Mouse (Mus musculus) embryonic facial prominence, embryonic 12.5 days (tissue): ENCODE results near the gene Specc1. TPM values are rescaled to one million over a fixed set of nuclear protein-coding genes. Genes with fewer than 3 reads are reported as not detected.

Experiments used
- ATAC-seq: fragments of 200-750 bp; cut with Nextera tagmentation; 2 replicates; pipeline ENCODE4 v1.8.0; 2017; ENCODE audit not compliant: insufficient number of reproducible peaks, insufficient read depth, low FRiP score, low TSS enrichment
- H3K27ac ChIP-seq: fragments of 300-500 bp; sonication (generic); 2 replicates; pipeline ENCODE4 v1.5.1; 2016; ENCODE audit warnings: mild to moderate bottlenecking
- H3K27me3 ChIP-seq: fragments of 300-500 bp; sonication (generic); 2 replicates; pipeline ENCODE4 v1.6.1; 2016; ENCODE audit warnings: mild to moderate bottlenecking, moderate library complexity
- H3K36me3 ChIP-seq: fragments of 300-500 bp; sonication (generic); 2 replicates; pipeline ENCODE4 v1.6.1; 2016; ENCODE audit warnings: mild to moderate bottlenecking
- H3K4me1 ChIP-seq: fragments of 300-500 bp; sonication (generic); 2 replicates; pipeline ENCODE4 v1.6.1; 2016
- H3K4me2 ChIP-seq: fragments of 300-500 bp; sonication (generic); replicated peaks from 2 replicates; pipeline ENCODE4 v1.6.1; 2016; ENCODE audit warnings: mild to moderate bottlenecking, moderate library complexity
- H3K4me3 ChIP-seq: fragments of 300-500 bp; sonication (generic); 2 replicates; pipeline ENCODE4 v1.5.1; 2016; ENCODE audit warnings: mild to moderate bottlenecking
- H3K9ac ChIP-seq: fragments of 300-500 bp; sonication (generic); 2 replicates; pipeline ENCODE4 v1.6.1; 2016; ENCODE audit warnings: mild to moderate bottlenecking, moderate library complexity
- H3K9me3 ChIP-seq: fragments of 300-500 bp; sonication (generic); 2 replicates; pipeline ENCODE4 v1.6.1; 2016; ENCODE audit warnings: mild to moderate bottlenecking, moderate library complexity
- WGBS: fragments of 180-500 bp; shearing (Covaris S2); methylation state at CpG from one replicate; pipeline ENCODE4 v1.1.7; 2016; 5-methylcytosine and 5-hydroxymethylcytosine counted together
- polyA plus RNA-seq: library from polyadenylated mRNA; unstranded; fragments of >200 nt; fragmentation: Nextera tagmentation; extraction: Ambion mirVana; gene quantifications from 2 replicates; pipeline ENCODE4 v1.2.1, GENCODE M21; 2016

Gene Specc1
- polyA plus RNA-seq, 1 experiment from 2014 or later: 16.8 TPM

DNA sequence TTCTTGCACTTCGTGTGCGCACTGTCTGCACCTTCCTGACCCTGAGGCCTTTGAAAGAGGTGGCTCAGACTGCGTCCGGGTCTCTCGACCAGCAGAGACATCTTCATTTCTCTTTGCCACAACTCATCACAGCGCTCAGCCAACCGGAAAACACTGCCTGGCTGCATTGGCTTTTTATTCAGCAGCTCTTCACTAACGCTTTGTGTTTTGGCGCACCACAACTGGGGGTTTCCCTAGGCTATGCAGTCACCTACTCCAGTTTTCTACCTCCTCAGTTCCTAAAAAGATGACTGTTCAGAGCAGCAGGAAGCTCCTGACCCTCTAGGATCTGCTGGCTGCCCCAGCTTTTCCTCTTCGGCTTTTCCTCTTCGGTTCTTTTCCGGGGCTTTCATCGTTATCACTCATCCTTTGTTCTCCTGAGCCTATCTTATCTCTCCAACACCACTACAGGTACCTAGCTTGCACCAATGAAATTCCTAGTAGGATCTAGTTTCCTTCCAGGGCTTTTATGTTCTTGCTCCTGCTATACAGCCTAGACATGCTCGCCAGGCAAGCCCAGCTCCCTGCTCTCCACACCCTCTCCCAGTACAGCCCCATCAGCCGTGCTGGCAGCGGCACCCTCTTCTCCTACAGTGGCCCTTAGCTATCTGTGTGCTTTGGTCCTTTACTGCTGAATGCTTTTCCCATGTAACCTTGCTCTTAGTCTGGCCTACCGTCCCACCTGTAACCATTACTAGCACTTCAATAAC lies 310.1 kb downstream of the Specc1 start:
- H3K36me3 ChIP-seq: peaks cover 4% of the 10 kb centered on the region; the same call in 1 of the 2 replicates

DNA sequence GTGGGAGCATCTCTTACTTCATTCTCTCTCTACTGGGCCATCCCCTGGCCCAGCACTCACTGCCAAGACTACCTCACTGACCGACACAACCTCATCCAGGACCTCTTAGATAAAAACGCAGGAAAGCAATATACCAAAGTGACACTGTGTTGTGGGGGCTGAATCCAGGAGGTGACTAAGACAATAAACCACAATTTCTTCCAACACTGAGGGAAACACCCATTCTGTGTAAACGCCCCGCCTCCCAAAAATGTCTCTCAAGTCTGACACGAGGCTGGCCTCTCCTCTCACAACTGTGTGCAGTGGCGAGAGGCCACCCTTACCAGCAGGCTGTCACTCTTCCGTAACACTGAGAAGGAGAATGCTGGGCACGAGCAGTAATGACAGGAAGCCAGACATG lies 311.8 kb downstream of the Specc1 start:
- no peak overlapping the region for H3K9ac ChIP-seq
- no peaks in the 10 kb centered on the region for H3K27me3 ChIP-seq
- no peak overlapping the region for H3K4me3 ChIP-seq
- no peak overlapping the region for H3K27ac ChIP-seq
- no peak for ATAC-seq
- no peaks in the 10 kb centered on the region for H3K9me3 ChIP-seq
- peaks cover 4% of the 10 kb centered on the region; the same call in 1 of the 2 replicates for H3K36me3 ChIP-seq
- no peak overlapping the region for H3K4me2 ChIP-seq
- H3K4me1 ChIP-seq: peaks cover 10% of the 10 kb centered on the region; the same call in 1 of the 2 replicates
- WGBS: 70% methylated on average over 8 of the region's 8 CpGs

More for the DNA sequence above, 310.1 kb downstream of the Specc1 start:
- H3K4me3 ChIP-seq: no peak overlapping the region
- no peaks in the 10 kb centered on the region for H3K9me3 ChIP-seq
- no peak overlapping the region for H3K4me2 ChIP-seq
- H3K9ac ChIP-seq: no peak overlapping the region
- no peaks in the 10 kb centered on the region for H3K27me3 ChIP-seq
- H3K4me1 ChIP-seq: peaks cover 10% of the 10 kb centered on the region; the same call in 1 of the 2 replicates
- 68% methylated on average over 17 of the region's 17 CpGs for WGBS
- no peak for ATAC-seq
- no peak overlapping the region for H3K27ac ChIP-seq

DNA sequence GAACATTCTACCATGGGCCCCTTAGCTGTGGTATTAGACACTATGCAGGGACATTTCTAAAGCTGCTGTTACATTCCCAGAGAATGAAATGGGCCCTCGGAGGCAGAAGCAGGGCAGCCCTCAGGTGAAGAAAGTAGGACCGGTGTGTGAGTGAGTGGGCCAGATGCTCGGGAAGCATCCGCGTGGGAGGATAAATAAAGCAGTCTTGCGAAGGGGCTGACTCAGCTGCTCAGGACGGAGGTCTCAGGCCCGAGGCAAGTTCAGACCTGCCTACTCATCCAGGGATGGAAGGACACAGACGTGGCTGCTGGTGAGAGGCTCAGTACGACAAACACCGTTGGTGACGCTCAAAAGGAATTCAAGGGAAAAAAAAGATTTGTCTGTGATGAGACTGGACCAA lies 312.5 kb downstream of the Specc1 start:
- Histone ChIP-seq H3K27me3 (no peaks in the 10 kb centered on the region), H3K9ac (no peak overlapping the region), H3K4me1 (peaks cover 10% of the 10 kb centered on the region; the same call in 1 of the 2 replicates), H3K27ac (no peak overlapping the region), H3K36me3 (peaks cover 4% of the 10 kb centered on the region; the same call in 1 of the 2 replicates), H3K9me3 (no peaks in the 10 kb centered on the region), H3K4me3 (no peak overlapping the region), H3K4me2 (no peak overlapping the region)
- 59% methylated on average over 12 of the region's 12 CpGs for WGBS
- ATAC-seq: no peak

DNA sequence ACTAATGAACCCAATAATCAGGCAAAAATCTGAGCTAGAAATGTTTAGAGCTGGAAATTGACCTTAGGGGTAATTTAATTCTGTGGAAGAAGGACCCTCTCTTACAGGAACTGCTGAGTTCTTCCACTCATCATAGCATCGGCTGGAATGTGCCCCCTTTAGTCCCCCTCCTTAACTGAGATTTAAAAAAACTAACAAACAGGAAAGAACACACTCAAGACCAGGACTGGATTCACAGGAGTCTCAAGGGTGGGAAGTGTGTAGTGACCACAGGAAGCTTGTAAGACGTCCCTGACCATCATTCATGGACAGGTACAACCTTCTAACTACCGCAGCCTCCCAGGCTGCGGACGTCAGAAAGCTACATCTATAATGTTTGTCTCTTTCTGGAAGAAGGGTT lies 314.3 kb downstream of the Specc1 start:
- H3K4me3 ChIP-seq: no peak overlapping the region
- H3K4me1 ChIP-seq: peaks cover 10% of the 10 kb centered on the region; the same call in 1 of the 2 replicates
- 0 out of 2 replicates have a peak, but pooled peaks cover 4% of the 10 kb centered on the region for H3K36me3 ChIP-seq
- no peak overlapping the region for H3K27ac ChIP-seq
- WGBS: 44% methylated on average over 5 of the region's 5 CpGs
- H3K9ac ChIP-seq: no peak overlapping the region
- no peak overlapping the region for H3K4me2 ChIP-seq
- H3K27me3 ChIP-seq: no peaks in the 10 kb centered on the region
- no peak for ATAC-seq
- no peaks in the 10 kb centered on the region for H3K9me3 ChIP-seq

Other genes starting within 250 kb of the Specc1 start
- 0.09 TPM in 1 of 2 replicates, not detected in the other for gene Slc5a10, start 235.9 kb upstream of the Specc1 start, polyA plus RNA-seq
- gene Prpsap2, start 194.7 kb upstream of the Specc1 start, polyA plus RNA-seq: 34.8 and 34.9 TPM in 2 replicates
- gene Ulk2, start 101.7 kb upstream of the Specc1 start, polyA plus RNA-seq: 22.7 and 24.1 TPM in 2 replicates
- gene Akap10, start 26.5 kb upstream of the Specc1 start, polyA plus RNA-seq: 20.8 and 22.2 TPM in 2 replicates